Mouse (Mus musculus) spleen, postnatal 14 days (tissue): ENCODE measurements around the gene Gm4302.
"Not testable (repeated sequence)": the region's sequence is repeated elsewhere in the genome, so short reads cannot be mapped to it uniquely, and the experiment has no call there.

Experiments used
- DNase-seq, 2 experiments: peaks; one replicate each; pipeline ENCODE4 v3.0.0; 2021 to 2022; ENCODE audit warnings: low spot score in 2 of 2

Gene Gm4302

GRCm38 (mm10) chr10:100340536-100340935, at the start of gene Gm4302:
Gene Gm4302, plus strand, starts transcription at chr10:100340836.
- DNase-seq = not testable (repeated sequence)

DNA sequence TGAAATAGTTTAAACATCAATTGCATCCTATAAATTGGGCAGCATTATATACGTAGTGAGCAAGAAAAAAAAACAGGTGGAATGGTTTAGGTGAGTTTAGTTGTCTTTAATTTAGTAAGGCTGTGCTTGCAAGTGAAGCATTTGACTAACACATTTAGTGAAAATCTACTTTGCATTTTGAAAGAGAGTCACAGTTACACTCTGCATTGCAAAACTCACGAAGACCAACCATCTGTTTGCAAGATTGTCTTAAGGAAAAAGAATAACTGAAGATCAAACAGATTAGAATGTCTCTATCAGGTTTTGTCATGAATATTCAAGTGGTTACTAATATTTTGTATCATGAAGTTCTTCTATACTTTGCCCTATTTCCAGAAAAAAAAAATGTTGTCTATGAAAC, 44.5 kb upstream of the Gm4302 start:
- no peak for DNase-seq

DNA sequence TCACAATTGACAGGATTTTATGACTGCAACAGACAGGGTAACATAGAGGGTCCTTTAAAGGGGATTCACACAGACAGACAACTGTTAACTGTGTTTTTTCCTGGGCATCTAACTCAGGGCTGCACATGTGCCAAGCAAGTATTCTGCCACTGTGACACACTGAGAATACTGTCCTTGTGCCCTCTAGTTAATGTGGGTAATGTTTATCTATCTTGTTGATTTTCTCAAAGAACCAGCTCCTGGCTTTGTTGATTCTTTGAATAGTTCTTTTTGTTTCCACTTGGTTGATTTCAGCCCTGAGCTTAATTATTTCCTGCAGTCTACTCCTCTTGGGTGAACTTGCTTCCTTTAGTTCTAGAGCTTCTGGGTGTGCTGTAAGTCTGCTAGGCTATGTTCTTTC, 40.5 kb upstream of the Gm4302 start:
- not testable (repeated sequence) for DNase-seq

DNA sequence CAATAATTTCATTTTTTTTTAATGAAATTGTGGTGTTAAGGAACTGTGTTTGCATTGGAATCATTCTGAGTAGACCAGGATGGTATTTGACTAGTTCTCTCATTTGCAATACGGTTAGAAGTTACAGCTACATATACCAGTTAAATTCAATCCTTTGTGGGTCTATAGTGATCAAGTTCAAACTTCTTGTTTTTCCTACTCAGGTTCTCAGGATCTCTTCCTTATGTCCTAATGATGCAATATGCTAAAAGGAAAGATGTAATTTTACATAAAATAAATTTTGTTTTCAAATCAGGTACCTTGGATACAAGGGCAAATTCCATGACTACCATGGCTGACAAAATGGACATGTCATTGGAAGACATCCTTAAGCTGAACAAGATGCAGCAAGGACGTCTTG, 5.3 kb upstream of the Gm4302 start, which contains the start of gene Gm4301:
Gene Gm4301 (plus strand): TSS at position 301 of the 400 bp plus-strand sequence.
- not testable (repeated sequence) for DNase-seq

GRCm38 (mm10) chr10:100345672-100346071, 5.0 kb downstream of the Gm4302 start, which contains the start of gene Gm4303:
Gene Gm4303, plus strand, starts transcription at chr10:100345972.
- not testable (repeated sequence) for DNase-seq

GRCm38 (mm10) chr10:100350793-100351192, 10.2 kb downstream of the Gm4302 start, which contains the start of gene Gm4305:
Gene Gm4305, plus strand, starts transcription at chr10:100351093.
- not testable (repeated sequence) for DNase-seq

DNA sequence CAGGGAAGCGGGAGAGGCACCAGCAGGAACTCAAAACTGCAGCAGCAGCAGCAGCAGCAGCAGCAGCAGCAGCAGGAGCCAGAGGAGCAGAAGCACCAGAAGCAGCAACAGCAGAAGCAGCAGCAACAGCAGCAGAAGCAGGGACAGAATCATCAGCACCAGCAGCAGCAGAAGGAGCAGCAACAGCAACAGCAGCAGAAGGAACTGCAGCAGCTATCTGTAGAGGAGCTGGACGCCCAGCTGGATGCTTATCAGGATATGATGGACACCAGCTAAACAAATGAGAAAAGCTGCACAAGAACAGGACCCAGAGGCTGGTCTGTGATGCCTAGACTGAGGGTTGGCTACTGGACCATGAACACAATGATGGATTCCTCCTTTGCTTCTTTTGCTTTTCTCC, 16.2 kb downstream of the Gm4302 start:
- DNase-seq = peak; percentile 1 to 11

GRCm38 (mm10) chr10:100361038-100361437, 20.4 kb downstream of the Gm4302 start, which contains the start of gene Gm4307:
Gene Gm4307, plus strand, starts transcription at chr10:100361338.
- not testable (repeated sequence) for DNase-seq

GRCm38 (mm10) chr10:100382460-100382859, 41.8 kb downstream of the Gm4302 start, which contains the start of gene Gm4312:
Gene Gm4312, minus strand, starts transcription at chr10:100382560.
- DNase-seq = not testable (repeated sequence)
